Mouse (Mus musculus): ENCODE measurements around the gene Gys2. TPM values are rescaled to one million over a fixed set of nuclear protein-coding genes. Genes with fewer than 3 reads are reported as not detected.
"Not testable (repeated sequence)": the region's sequence is repeated elsewhere in the genome, so short reads cannot be mapped to it uniquely, and the experiment has no call there.

Gene Gys2
- polyA plus RNA-seq, 1 experiment, result not detected

DNA sequence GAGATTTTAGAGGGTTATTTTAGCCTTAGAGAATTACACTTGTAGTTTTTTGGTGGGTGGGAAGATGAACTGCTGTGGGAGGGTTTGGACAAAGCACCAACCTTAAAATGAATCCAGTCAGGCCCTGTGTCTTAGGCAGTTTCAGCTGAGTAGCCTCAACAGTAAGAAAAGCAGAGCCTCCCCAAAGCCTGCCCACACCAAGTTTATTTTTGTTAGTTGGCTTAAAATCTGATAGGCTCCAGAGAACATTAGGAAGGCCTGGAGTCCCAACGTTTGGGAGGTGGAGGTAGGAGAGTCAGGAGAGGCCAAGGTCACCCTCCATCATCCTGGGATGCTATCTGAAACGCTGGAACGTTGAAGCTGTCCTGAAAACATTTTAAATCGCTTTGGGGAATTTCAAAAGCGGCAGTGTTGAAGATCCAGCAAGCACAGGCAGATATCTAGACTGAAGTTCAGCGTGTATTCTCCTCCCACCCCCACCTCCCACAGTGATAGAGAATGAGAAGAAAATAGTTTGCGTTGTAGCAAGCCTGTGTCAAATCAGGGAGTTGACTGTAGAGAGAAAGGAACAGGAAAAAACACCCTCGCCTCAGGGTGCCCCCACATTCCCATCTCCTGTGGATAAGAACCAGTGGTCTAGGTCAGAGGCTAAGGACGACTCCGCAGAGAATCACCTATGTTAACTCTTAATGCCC is 33.6 kb upstream of the Gys2 start:
- TF ChIP-seq CTCF (IDR thresholded peaks at IDR 0.05; ENCODE audit: low read depth, low read length) (no peak), POLR2A (IDR thresholded peaks at IDR 0.05; ENCODE audit: borderline replicate concordance, low read depth, low read length) (no peak)
- no peak overlapping the region for H3K27ac ChIP-seq (ENCODE audit: insufficient read depth, low read depth, low read length)

DNA sequence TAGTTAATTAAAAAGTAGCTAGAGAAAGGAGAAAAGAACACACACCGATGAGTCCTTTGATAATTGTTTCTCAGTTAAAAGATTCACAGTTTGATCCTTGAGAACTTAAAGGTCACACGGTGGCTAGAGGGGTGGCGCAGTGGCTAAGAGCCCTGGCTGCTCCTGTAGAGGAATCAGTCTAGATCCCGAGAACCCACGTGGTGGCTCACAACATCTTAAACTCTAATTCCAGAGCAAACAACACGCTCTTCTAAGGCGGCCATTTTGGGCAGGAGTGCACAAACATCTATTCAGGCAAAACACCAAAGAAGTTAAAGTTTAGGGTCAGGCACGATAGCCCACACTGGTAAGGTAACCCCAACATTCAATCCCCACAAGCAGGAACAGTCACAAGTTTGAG is 30.7 kb upstream of the Gys2 start:
- no peak for TF ChIP-seq POLR2A (IDR thresholded peaks at IDR 0.05; ENCODE audit: borderline replicate concordance, low read depth, low read length)
- TF ChIP-seq CTCF (IDR thresholded peaks at IDR 0.05; ENCODE audit: low read depth, low read length), result no peak
- no peak overlapping the region for H3K27ac ChIP-seq (ENCODE audit: insufficient read depth, low read depth, low read length)
- H3K4me1 ChIP-seq (ENCODE audit: control insufficient read depth, insufficient read depth, low read length), result peaks cover 4% of the 10 kb centered on the region; the same call in 1 of the 2 replicates
- H3K4me3 ChIP-seq (ENCODE audit: insufficient read depth, low read length), result no peak overlapping the region

More for the DNA sequence above, 33.6 kb upstream of the Gys2 start:
- Histone ChIP-seq H3K4me3 (ENCODE audit: insufficient read depth, low read length) (no peak overlapping the region), H3K4me1 (ENCODE audit: control insufficient read depth, insufficient read depth, low read length) (peaks cover 4% of the 10 kb centered on the region; the same call in 1 of the 2 replicates)

- Histone ChIP-seq H3K27ac (ENCODE audit: insufficient read depth, low read depth, low read length) (no peak overlapping the region), H3K4me3 (ENCODE audit: insufficient read depth, low read length) (no peak overlapping the region), H3K4me1 (ENCODE audit: control insufficient read depth, insufficient read depth, low read length) (no peaks in the 10 kb centered on the region)
- no peak for TF ChIP-seq POLR2A (IDR thresholded peaks at IDR 0.05; ENCODE audit: borderline replicate concordance, low read depth, low read length)
Observed at GRCm38 (mm10) chr6:142502519-142503125, 29.7 kb upstream of the Gys2 start.

DNA sequence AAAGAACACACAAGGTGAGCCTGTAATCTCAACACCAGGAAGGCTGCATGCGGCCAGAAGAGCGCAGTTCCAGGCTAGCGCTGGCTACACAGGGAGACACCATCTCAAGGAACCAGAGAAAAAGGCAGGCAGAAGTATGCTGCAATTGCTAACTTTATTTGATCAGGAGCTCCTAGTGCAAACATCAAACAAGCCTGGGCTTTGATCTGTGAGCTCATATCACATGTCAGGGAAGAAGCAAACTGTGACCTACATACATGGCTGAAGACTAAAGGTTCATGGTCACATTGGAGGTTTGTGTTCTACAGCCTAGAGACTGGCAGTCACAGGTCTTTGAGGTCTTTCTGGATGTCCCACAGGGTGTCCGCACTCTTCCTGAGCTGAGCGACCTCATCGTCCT is 17.2 kb upstream of the Gys2 start:
- H3K4me1 ChIP-seq (ENCODE audit: control insufficient read depth, insufficient read depth, low read length); H3K27ac ChIP-seq (ENCODE audit: insufficient read depth, low read depth, low read length); H3K4me3 ChIP-seq (ENCODE audit: insufficient read depth, low read length): not testable (repeated sequence)

- Histone ChIP-seq H3K4me1 (ENCODE audit: control insufficient read depth, insufficient read depth, low read length) (no peaks in the 10 kb centered on the region), H3K27ac (ENCODE audit: insufficient read depth, low read depth, low read length) (no peak overlapping the region), H3K4me3 (ENCODE audit: insufficient read depth, low read length) (no peak overlapping the region)
- TF ChIP-seq CTCF (IDR thresholded peaks at IDR 0.05; ENCODE audit: low read depth, low read length), result no peak
- no peak for TF ChIP-seq POLR2A (IDR thresholded peaks at IDR 0.05; ENCODE audit: borderline replicate concordance, low read depth, low read length)
Observed at GRCm38 (mm10) chr6:142487638-142488037, 14.7 kb upstream of the Gys2 start.

- Histone ChIP-seq H3K27ac (ENCODE audit: insufficient read depth, low read depth, low read length) (no peak overlapping the region), H3K4me3 (ENCODE audit: insufficient read depth, low read length) (no peak overlapping the region), H3K4me1 (ENCODE audit: control insufficient read depth, insufficient read depth, low read length) (no peaks in the 10 kb centered on the region)
- TF ChIP-seq CTCF (IDR thresholded peaks at IDR 0.05; ENCODE audit: low read depth, low read length) (no peak), POLR2A (IDR thresholded peaks at IDR 0.05; ENCODE audit: borderline replicate concordance, low read depth, low read length) (no peak)
Observed at GRCm38 (mm10) chr6:142485478-142486123, 12.7 kb upstream of the Gys2 start.

DNA sequence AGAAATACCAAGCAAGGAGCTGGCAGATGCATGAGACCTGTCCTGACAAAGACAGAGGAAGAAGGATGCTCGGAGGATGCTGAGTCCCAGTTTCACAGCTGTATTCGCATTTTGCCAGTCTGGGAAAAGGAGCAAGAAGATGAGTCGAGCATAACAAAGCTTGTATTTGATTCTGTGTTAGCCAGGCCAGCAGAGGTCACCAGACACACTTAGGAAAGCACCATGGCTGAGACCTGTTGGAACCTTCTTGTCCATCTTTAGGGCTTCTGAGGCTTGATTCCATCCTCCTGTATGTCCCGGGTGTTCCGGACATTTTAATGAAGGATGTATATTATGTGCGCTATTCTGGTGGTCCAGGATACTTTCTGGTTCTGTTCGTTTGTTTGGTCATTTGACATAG is 4.3 kb upstream of the Gys2 start:
- Histone ChIP-seq H3K27ac (ENCODE audit: insufficient read depth, low read depth, low read length) (no peak overlapping the region), H3K4me3 (ENCODE audit: insufficient read depth, low read length) (no peak overlapping the region), H3K4me1 (ENCODE audit: control insufficient read depth, insufficient read depth, low read length) (no peaks in the 10 kb centered on the region)
- no peak for TF ChIP-seq POLR2A (IDR thresholded peaks at IDR 0.05; ENCODE audit: borderline replicate concordance, low read depth, low read length)
- TF ChIP-seq CTCF (IDR thresholded peaks at IDR 0.05; ENCODE audit: low read depth, low read length), result no peak

- Histone ChIP-seq H3K4me1 (ENCODE audit: control insufficient read depth, insufficient read depth, low read length) (no peaks in the 10 kb centered on the region), H3K27ac (ENCODE audit: insufficient read depth, low read depth, low read length) (no peak overlapping the region), H3K4me3 (ENCODE audit: insufficient read depth, low read length) (no peak overlapping the region)
- TF ChIP-seq CTCF (IDR thresholded peaks at IDR 0.05; ENCODE audit: low read depth, low read length) (no peak), POLR2A (IDR thresholded peaks at IDR 0.05; ENCODE audit: borderline replicate concordance, low read depth, low read length) (no peak)
Observed at GRCm38 (mm10) chr6:142471141-142471540, 1.8 kb downstream of the Gys2 start.

DNA sequence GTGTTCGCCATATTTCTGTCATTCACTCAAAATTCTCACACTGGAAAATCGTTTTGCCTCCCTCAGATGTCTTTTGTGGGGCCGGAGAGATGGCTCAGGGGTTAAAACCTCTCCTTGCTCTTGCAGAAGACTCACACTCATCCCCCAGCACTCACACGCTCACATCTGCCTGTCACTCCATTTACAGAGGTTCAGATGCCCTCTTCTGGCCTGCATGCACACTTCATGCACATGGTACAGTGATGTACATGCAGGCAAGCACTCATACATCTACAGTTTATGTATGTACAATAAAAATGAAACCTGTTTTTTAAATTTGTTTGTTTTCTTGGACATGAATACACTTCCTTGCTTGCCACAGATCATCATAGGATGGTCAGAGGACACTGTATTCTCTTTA is 3.3 kb downstream of the Gys2 start:
- H3K27ac ChIP-seq (ENCODE audit: insufficient read depth, low read depth, low read length), result no peak overlapping the region
- no peaks in the 10 kb centered on the region for H3K4me1 ChIP-seq (ENCODE audit: control insufficient read depth, insufficient read depth, low read length)
- TF ChIP-seq CTCF (IDR thresholded peaks at IDR 0.05; ENCODE audit: low read depth, low read length) (no peak), POLR2A (IDR thresholded peaks at IDR 0.05; ENCODE audit: borderline replicate concordance, low read depth, low read length) (no peak)
- H3K4me3 ChIP-seq (ENCODE audit: insufficient read depth, low read length), result no peak overlapping the region

- no peak overlapping the region for H3K4me3 ChIP-seq (ENCODE audit: insufficient read depth, low read length)
- TF ChIP-seq POLR2A (IDR thresholded peaks at IDR 0.05; ENCODE audit: borderline replicate concordance, low read depth, low read length) (no peak), CTCF (IDR thresholded peaks at IDR 0.05; ENCODE audit: low read depth, low read length) (no peak)
- H3K4me1 ChIP-seq (ENCODE audit: control insufficient read depth, insufficient read depth, low read length), result no peaks in the 10 kb centered on the region
- H3K27ac ChIP-seq (ENCODE audit: insufficient read depth, low read depth, low read length), result no peak overlapping the region
Observed at GRCm38 (mm10) chr6:142462194-142462593, 10.7 kb downstream of the Gys2 start.

Measured in bone marrow macrophage, adult 2 months (primary cell).